Mouse (Mus musculus) monocyte, adult 5-6 weeks (primary cell): ENCODE data around the gene Efhc1. TPM values are rescaled to one million over a fixed set of nuclear protein-coding genes. Genes with fewer than 3 reads are reported as not detected.

Experiments used
- ATAC-seq: fragments of 153-309, 156-312 bp; replicated peaks from 2 replicates; pipeline ENCODE4 v1.8.0; 2017; ENCODE audit warnings: mild to moderate bottlenecking; ENCODE audit not compliant: low TSS enrichment, insufficient number of reproducible peaks, severe bottlenecking, poor library complexity, low FRiP score
- total RNA-seq: library from RNA; stranded (forward); fragments of 200-1000, 200-491, 200-594 nt; gene quantifications from 3 replicates; pipeline ENCODE4 v1.2.3, GENCODE M21; 2017

Efhc1 gene
- total RNA-seq, 1 experiment from 2014 or later, result not detected

- ATAC-seq, result no peak
Measured at GRCm38 (mm10) chr1:20997328-20997689, 45.9 kb downstream of the Efhc1 start.

GRCm38 (mm10) chr1:20997881-20998389 lies 46.5 kb downstream of the Efhc1 start:
- no peak for ATAC-seq

GRCm38 (mm10) chr1:21002246-21003142 lies 51.1 kb downstream of the Efhc1 start:
- no peak for ATAC-seq

- no peak for ATAC-seq
Measured at GRCm38 (mm10) chr1:21004596-21004995, 53.2 kb downstream of the Efhc1 start.

- ATAC-seq, result no peak
Measured at GRCm38 (mm10) chr1:21006775-21007174, 55.3 kb downstream of the Efhc1 start.

GRCm38 (mm10) chr1:21007941-21008701 lies 56.7 kb downstream of the Efhc1 start:
- ATAC-seq, result no peak

GRCm38 (mm10) chr1:21008891-21009290 lies 57.5 kb downstream of the Efhc1 start:
- ATAC-seq, result no peak

- no peak for ATAC-seq
Measured at GRCm38 (mm10) chr1:21010282-21010800, 58.9 kb downstream of the Efhc1 start.

- peak; percentile 27; the same call in 1 of the 2 replicates for ATAC-seq
Measured at GRCm38 (mm10) chr1:21014463-21014862, 63.0 kb downstream of the Efhc1 start.

- ATAC-seq, result no peak
Measured at GRCm38 (mm10) chr1:21023101-21023500, 71.7 kb downstream of the Efhc1 start.

- ATAC-seq, result no peak
Measured at GRCm38 (mm10) chr1:21025203-21025602, 73.8 kb downstream of the Efhc1 start.

GRCm38 (mm10) chr1:21026534-21026933 lies 75.1 kb downstream of the Efhc1 start:
- ATAC-seq, result no peak

GRCm38 (mm10) chr1:21029000-21029399 lies 77.6 kb downstream of the Efhc1 start:
- no peak for ATAC-seq

- ATAC-seq, result no peak
Measured at GRCm38 (mm10) chr1:21031650-21032049, 80.2 kb downstream of the Efhc1 start.

GRCm38 (mm10) chr1:21033065-21033791 lies 81.8 kb downstream of the Efhc1 start:
- ATAC-seq, result no peak

- ATAC-seq, result no peak
Measured at GRCm38 (mm10) chr1:21033792-21034119, 82.3 kb downstream of the Efhc1 start.

- ATAC-seq, result peak; percentile 42; the same call in 1 of the 2 replicates
Measured at GRCm38 (mm10) chr1:21035878-21036277, 84.5 kb downstream of the Efhc1 start.

- ATAC-seq, result no peak
Measured at GRCm38 (mm10) chr1:21037881-21038601, 86.6 kb downstream of the Efhc1 start.
